Mouse (Mus musculus) fat pad, adult 2 months (tissue): ENCODE results near the gene C1qtnf12.

Experiments
- DNase-seq: peaks from one replicate; pipeline ENCODE4 v3.0.0-alpha.2; 2011; ENCODE audit warnings: low read depth, low spot score; ENCODE audit errors: extremely low read depth

The C1qtnf12 gene

GRCm38 (mm10) chr4:155962167-155962971 lies at the start of gene C1qtnf12:
Gene C1qtnf12, plus strand, starts transcription at chr4:155962318.
- DNase-seq = no peak

DNA sequence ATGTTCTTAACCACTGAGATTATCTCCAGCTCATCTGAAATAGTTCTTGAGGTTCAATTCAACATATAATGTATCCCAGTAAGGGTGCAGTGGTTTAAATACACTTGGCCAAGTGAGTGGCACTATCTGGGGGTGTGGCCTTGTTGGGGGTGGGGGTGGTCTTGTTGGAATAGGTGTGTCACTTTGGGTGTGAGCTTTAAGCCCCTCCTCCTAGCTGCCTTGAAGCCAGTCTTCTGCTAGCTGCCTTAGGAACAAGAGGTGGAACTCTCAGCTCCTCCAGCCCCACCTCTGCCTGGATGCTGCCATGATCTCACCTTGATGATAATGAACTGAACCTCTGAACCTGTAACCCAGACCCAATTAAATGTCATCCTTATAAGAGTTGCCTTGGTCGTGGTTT lies 30.1 kb upstream of the C1qtnf12 start:
- DNase-seq = no peak

DNA sequence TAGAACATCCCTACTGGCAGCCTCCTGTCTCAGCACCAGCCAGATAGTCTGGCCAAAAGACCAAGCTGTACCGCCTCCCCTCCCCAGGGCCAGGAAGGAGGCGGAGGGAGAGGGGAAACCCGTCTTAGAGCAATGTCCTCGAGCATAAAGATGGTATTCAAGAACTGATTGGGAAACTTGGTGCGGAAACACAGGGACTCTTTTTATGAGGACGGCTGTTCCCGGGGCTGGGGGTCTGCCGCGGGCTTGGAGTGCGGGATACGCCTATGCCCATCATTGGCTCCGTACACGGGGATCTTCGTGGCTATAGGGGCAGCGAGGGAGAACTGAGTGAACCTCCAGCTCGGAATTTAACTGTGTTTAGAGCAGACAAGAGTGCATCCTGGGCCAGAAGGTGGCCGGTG lies 19.1 kb upstream of the C1qtnf12 start:
- no peak for DNase-seq

GRCm38 (mm10) chr4:155943534-155944249 lies 18.4 kb upstream of the C1qtnf12 start, which contains the start of gene Ube2j2:
Gene Ube2j2, plus strand, starts transcription at chr4:155943831.
- peak; percentile 74 for DNase-seq

GRCm38 (mm10) chr4:155944271-155944670 lies 17.8 kb upstream of the C1qtnf12 start:
- no peak for DNase-seq

GRCm38 (mm10) chr4:155947094-155947493 lies 15.0 kb upstream of the C1qtnf12 start:
- no peak for DNase-seq

- no peak for DNase-seq
Measured at GRCm38 (mm10) chr4:155955491-155955890, 6.6 kb upstream of the C1qtnf12 start.

GRCm38 (mm10) chr4:155959275-155959674 lies 2.8 kb upstream of the C1qtnf12 start:
- DNase-seq = no peak

DNA sequence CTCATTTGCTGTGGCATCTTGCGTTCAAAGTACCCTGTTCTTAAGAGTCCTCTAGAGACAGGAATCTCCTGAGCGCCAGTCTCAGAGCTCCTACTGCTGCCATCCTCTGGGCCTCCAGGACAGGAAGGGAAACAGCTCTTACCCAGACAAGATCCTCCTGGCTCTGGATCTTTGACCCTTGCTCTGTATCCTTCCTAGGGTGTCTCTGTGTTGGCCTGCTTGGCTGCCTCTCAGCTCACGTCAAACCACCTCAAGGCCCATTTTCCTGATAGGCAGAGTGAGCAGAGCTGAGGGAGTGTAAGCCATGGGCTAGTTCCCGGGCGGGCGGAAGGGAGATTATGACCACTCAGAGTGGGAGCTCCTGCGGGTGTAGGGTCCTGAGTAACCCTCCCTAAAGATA lies 988 bp downstream of the C1qtnf12 start:
- no peak for DNase-seq

DNA sequence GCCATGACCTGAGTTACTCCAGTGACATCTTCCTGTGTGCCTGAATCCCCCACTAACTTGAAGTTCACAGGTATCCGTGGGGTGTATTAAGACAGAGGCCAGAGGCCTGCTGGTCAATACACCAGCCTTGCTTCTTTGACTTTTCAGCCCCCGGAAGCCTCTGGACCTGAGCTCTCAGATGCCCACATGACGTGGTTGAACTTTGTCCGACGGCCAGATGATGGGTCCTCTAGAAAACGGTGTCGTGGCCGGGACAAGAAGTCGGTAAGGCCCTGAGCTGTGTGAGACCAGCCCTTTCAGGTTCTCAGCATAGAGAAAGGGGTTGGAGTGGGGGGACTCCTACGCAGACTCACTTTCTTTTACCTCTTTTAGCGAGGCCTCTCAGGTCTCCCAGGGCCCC lies 2.3 kb downstream of the C1qtnf12 start:
- no peak for DNase-seq

- no peak for DNase-seq
Measured at GRCm38 (mm10) chr4:155969043-155969653, 7.0 kb downstream of the C1qtnf12 start.

DNA sequence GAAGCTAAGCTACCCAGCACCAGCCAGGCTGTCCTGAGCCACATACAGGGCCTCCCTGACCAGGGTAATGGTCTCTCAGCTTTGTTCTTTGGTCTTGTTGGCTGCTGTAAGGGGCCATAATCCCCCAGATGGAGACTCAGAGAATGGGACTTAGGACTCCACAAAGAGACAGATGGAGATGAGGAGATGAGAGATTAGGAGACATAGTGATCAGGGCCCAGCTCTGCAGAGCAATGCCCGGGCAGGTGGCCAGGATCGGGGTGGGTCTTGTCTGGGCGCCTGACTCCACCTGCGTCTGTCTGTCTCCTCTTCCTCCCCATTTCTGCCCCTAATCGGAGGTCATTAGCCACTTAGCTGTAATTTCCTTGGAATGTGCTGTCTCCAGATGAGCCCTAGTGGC lies 8.2 kb downstream of the C1qtnf12 start:
- no peak for DNase-seq

DNA sequence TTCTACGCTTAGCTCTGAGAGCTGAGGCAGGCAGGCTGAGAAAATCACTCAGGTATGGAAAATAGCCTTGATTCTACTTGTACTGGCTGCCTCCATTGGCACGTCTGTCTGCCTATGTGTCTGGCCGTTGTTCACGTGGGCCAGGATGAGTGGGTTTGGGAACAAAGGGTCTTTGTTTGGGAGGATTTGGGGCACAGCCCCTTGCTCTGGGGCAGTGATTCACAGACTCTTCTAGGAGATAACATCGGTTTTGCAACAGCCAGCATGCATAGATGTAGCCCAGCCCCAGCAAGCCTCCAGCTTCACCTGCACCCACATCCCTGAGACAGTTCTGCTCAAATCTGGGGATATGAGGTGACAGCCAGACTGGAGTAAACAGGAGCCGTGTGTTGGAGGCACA lies 10.5 kb downstream of the C1qtnf12 start:
- DNase-seq = peak; percentile 98

GRCm38 (mm10) chr4:155973239-155973638 lies 11.1 kb downstream of the C1qtnf12 start:
- DNase-seq = no peak

DNA sequence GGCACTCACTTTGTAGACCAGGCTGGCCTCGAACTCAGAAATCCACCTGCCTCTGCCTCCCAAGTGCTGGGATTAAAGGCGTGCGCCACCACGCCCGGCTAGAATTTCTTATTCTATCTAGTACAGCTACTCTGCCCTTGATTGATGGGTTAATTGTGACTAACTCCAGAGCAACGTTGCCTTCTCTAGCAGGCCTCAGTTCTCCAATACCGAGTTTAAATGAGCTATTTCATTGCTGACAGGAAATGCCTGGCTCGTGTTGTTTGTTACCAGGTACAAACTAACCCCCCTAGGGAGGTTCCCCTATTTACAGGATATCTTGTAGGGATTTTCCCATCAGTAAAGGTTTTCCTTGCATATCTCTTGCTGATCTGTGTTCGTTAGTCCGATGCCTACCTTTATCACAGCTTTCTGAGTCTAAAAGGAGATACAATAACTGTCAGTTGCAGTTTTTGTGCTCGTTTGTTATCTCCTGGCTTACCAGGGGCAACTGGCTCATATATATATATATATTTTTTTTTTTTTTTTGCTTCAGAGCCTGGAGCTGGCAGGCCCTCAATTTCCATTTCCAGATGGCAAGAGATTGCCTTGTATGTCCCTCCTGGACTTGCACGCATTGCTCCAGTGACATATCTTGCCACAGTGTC lies 19.4 kb downstream of the C1qtnf12 start:
- DNase-seq = no peak

DNA sequence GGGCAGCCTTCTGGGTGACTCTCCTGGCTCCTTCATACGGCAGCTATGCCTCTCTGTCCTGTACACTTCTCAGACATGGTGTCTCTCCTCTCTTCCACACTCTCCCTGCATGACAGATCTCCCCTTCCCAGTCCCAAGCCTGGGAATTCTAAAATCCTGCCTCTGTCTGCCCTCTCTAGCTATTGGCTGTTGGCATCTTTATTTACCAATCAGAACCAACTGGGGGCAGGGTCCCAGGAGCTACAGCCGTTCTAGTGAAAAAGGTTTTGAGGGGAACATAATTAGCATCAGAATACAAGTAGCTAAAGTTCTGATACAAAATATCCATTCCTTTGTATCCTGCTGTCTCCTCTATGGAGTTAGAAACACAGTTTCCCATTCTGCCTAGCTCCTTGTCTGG lies 21.7 kb downstream of the C1qtnf12 start:
- DNase-seq = no peak

DNA sequence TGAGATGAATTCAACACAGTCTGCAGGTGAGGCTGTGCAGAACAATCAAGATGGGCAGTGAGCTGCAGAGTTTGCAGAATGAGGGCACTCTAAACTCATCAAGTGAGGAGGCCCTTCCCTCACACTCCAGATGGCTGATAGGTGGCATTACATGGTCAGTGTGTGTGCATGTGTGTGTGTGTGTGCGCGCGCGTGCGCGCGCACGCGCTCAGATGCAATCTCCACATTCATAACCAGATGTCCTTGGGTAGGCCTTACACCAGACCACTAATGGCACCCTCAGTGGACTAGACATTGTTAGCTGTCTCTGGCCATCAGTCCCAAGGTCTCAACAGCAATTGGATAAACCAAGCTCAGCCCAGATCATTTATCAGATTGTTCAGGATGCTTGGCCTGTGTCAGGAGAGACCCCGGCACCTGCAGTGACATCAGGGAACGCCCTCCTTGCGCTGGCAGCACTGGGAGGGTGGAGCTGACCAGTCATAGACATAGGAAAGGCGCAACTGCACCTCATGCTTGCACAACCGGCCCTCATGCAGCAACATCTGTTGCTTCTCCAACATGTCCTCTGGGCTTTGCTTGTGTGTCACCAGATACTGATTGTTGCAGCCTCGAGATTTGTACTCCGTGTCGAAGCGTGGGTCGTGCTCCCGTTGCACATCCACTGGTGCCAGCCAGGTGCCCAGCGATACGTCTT lies 29.2 kb downstream of the C1qtnf12 start:
- no peak for DNase-seq

- DNase-seq = no peak
Measured at GRCm38 (mm10) chr4:155991908-155992230, 29.8 kb downstream of the C1qtnf12 start.

GRCm38 (mm10) chr4:155992241-155992905 lies 30.3 kb downstream of the C1qtnf12 start, which contains the start of the genes B3galt6 and Sdf4:
Gene B3galt6, minus strand, starts transcription at chr4:155992649.
Gene Sdf4, plus strand, starts transcription at chr4:155992872.
- DNase-seq = no peak

GRCm38 (mm10) chr4:155992906-155993547 lies 30.9 kb downstream of the C1qtnf12 start:
- no peak for DNase-seq
